Mouse (Mus musculus) thymus, adult 2 months (tissue): ENCODE measurements around the gene Zfp827.

Experiments
- CTCF ChIP-seq: fragments of 200-500 bp; IDR thresholded peaks from 2 replicates; pipeline ENCODE4 v1.5.1; 2012; ENCODE audit warnings: mild to moderate bottlenecking, control low read depth, low read length, moderate library complexity, borderline replicate concordance; ENCODE audit not compliant: control insufficient read depth, poor library complexity, insufficient read depth; ENCODE audit errors: extremely low read depth
- POLR2A ChIP-seq: fragments of 200-500 bp; IDR thresholded peaks from 2 replicates; pipeline ENCODE4 v1.6.1; 2012; ENCODE audit warnings: mild to moderate bottlenecking, low read length, control low read depth, moderate library complexity; ENCODE audit not compliant: control insufficient read depth, poor library complexity, insufficient read depth; ENCODE audit errors: extremely low read depth

- no peak for TF ChIP-seq CTCF
- TF ChIP-seq POLR2A: no peak
These were observed 93.4 kb downstream of the Zfp827 start for GRCm38 (mm10) chr8:79121614-79122013.
